Mouse (Mus musculus) stomach, postnatal 0 days (tissue): ENCODE data around the gene Hoxb13.

ENCODE experiments used
- CTCF ChIP-seq: IDR thresholded peaks from 2 replicates; pipeline ENCODE4 v1.5.1; 2016; ENCODE audit warnings: antibody characterized with exemption, low read depth, mild to moderate bottlenecking, moderate library complexity
- EP300 ChIP-seq: optimal IDR thresholded peaks from 2 replicates; pipeline ENCODE3; 2016; ENCODE audit warnings: antibody characterized with exemption

GRCm38 (mm10) chr11:96203789-96204186, 9.7 kb downstream of the Hoxb13 start:
- TF ChIP-seq CTCF (no peak), EP300 (no peak)
